Mouse (Mus musculus): Measurements from ENCODE around the gene Stard13. TPM values are rescaled to one million over a fixed set of nuclear protein-coding genes. Genes with fewer than 3 reads are reported as not detected.

Gene Stard13
- polyA plus RNA-seq, 1 experiment: 7.1 TPM

DNA sequence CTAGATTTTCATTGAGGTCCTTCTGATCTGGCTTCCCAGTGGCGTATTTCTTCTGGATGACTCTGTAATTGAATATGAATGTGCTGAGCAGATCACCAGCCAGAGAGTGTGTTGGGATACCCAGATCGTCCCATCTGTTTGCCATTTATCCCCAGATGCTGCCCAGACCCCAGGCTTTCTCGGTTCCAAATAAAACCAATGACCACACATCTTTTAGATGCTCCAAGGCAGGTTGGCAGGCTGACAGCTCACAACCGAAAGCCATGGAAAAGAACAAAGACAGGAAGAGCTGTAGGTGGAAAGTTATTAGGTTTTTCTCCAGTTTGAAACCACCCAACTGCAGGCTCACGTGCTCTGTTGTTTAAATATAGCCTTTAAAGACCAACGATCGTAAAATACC is 186.7 kb downstream of the Stard13 start:
- Histone ChIP-seq H3K9me3 (replicated peaks; ENCODE audit: control insufficient read depth, insufficient read depth, low read length, poor library complexity, severe bottlenecking) (no peaks in the 10 kb centered on the region), H3K9ac (ENCODE audit: low read depth, poor library complexity, severe bottlenecking) (no peak overlapping the region), H3K4me1 (ENCODE audit: control insufficient read depth, insufficient read depth, low read length) (peaks cover 5% of the 10 kb centered on the region), H3K4me3 (ENCODE audit: low read depth, low read length) (no peak overlapping the region), H3K36me3 (ENCODE audit: control insufficient read depth, insufficient read depth, low read length, poor library complexity, severe bottlenecking) (no peaks in the 10 kb centered on the region), H3K27me3 (ENCODE audit: control insufficient read depth, insufficient read depth, low read length, poor library complexity, severe bottlenecking) (no peaks in the 10 kb centered on the region), H3K27ac (ENCODE audit: insufficient read depth, low read length) (no peak overlapping the region)
- no peak for TF ChIP-seq POLR2A (IDR thresholded peaks at IDR 0.05; ENCODE audit: insufficient read depth, low read length)
- no peak for TF ChIP-seq CTCF (IDR thresholded peaks at IDR 0.05; ENCODE audit: low read depth, low read length)
- no peak for TF ChIP-seq EP300 (IDR thresholded peaks at IDR 0.05; ENCODE audit: insufficient read depth, low read depth, low read length)

GRCm38 (mm10) chr5:151046131-151046530 is 187.5 kb downstream of the Stard13 start:
- TF ChIP-seq POLR2A (IDR thresholded peaks at IDR 0.05; ENCODE audit: insufficient read depth, low read length): no peak
- TF ChIP-seq EP300 (IDR thresholded peaks at IDR 0.05; ENCODE audit: insufficient read depth, low read depth, low read length): no peak
- no peak for TF ChIP-seq CTCF (IDR thresholded peaks at IDR 0.05; ENCODE audit: low read depth, low read length)
- H3K9me3 ChIP-seq (replicated peaks; ENCODE audit: control insufficient read depth, insufficient read depth, low read length, poor library complexity, severe bottlenecking): no peaks in the 10 kb centered on the region
- no peaks in the 10 kb centered on the region for H3K27me3 ChIP-seq (ENCODE audit: control insufficient read depth, insufficient read depth, low read length, poor library complexity, severe bottlenecking)
- no peak overlapping the region for H3K27ac ChIP-seq (ENCODE audit: insufficient read depth, low read length)
- H3K4me1 ChIP-seq (ENCODE audit: control insufficient read depth, insufficient read depth, low read length): peaks cover 5% of the 10 kb centered on the region
- no peak overlapping the region for H3K4me3 ChIP-seq (ENCODE audit: low read depth, low read length)
- no peak overlapping the region for H3K9ac ChIP-seq (ENCODE audit: low read depth, poor library complexity, severe bottlenecking)
- H3K36me3 ChIP-seq (ENCODE audit: control insufficient read depth, insufficient read depth, low read length, poor library complexity, severe bottlenecking): no peaks in the 10 kb centered on the region

DNA sequence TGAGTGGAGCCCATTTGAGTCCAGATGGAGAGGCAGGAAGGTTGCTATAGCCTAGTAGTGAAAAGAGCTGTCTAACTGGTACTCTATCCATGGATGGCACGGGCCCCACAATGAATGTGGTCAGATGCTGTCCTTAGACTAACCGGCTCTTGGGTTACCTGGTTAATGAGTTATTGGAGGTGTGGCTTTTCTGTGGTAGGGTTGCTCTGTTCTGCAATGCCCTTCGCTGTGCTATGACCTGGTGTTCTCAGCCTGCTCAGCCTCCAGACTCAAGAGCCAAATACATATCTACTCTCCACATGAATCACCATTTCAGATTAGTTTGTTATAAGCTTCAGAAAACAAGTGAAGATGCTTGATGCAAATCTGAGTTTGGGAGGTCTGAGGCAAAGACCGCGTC is 190.7 kb downstream of the Stard13 start:
- Histone ChIP-seq H3K36me3 (ENCODE audit: control insufficient read depth, insufficient read depth, low read length, poor library complexity, severe bottlenecking) (no peaks in the 10 kb centered on the region), H3K27ac (ENCODE audit: insufficient read depth, low read length) (no peak overlapping the region), H3K4me1 (ENCODE audit: control insufficient read depth, insufficient read depth, low read length) (peaks cover 5% of the 10 kb centered on the region), H3K4me3 (ENCODE audit: low read depth, low read length) (no peak overlapping the region), H3K9ac (ENCODE audit: low read depth, poor library complexity, severe bottlenecking) (no peak overlapping the region), H3K27me3 (ENCODE audit: control insufficient read depth, insufficient read depth, low read length, poor library complexity, severe bottlenecking) (no peaks in the 10 kb centered on the region), H3K9me3 (replicated peaks; ENCODE audit: control insufficient read depth, insufficient read depth, low read length, poor library complexity, severe bottlenecking) (no peaks in the 10 kb centered on the region)
- no peak for TF ChIP-seq POLR2A (IDR thresholded peaks at IDR 0.05; ENCODE audit: insufficient read depth, low read length)
- TF ChIP-seq EP300 (IDR thresholded peaks at IDR 0.05; ENCODE audit: insufficient read depth, low read depth, low read length): no peak
- no peak for TF ChIP-seq CTCF (IDR thresholded peaks at IDR 0.05; ENCODE audit: low read depth, low read length)

DNA sequence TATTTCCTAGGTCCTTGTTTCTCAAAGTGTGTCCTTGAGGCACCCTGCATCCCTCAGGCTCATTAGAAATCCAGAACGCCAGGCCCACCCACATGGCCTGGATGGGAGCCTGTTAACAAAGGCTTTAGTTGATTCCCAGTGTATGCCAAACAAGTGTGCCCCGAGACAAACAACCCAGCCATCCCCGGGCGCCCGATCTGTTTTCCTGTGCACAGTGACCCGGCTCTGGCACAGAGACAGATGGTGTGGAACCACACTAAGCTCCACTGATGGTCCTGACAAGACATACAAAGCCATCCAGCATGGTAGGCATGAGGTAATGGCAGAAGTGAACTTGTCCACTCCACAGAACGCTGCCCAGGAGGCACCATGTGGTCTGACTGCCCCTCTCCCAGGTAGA is 195.8 kb downstream of the Stard13 start:
- no peaks in the 10 kb centered on the region for H3K4me1 ChIP-seq (ENCODE audit: control insufficient read depth, insufficient read depth, low read length)
- H3K4me3 ChIP-seq (ENCODE audit: low read depth, low read length): no peak overlapping the region
- no peaks in the 10 kb centered on the region for H3K9me3 ChIP-seq (replicated peaks; ENCODE audit: control insufficient read depth, insufficient read depth, low read length, poor library complexity, severe bottlenecking)
- no peaks in the 10 kb centered on the region for H3K36me3 ChIP-seq (ENCODE audit: control insufficient read depth, insufficient read depth, low read length, poor library complexity, severe bottlenecking)
- H3K27ac ChIP-seq (ENCODE audit: insufficient read depth, low read length): no peak overlapping the region
- no peaks in the 10 kb centered on the region for H3K27me3 ChIP-seq (ENCODE audit: control insufficient read depth, insufficient read depth, low read length, poor library complexity, severe bottlenecking)
- H3K9ac ChIP-seq (ENCODE audit: low read depth, poor library complexity, severe bottlenecking): no peak overlapping the region
- TF ChIP-seq EP300 (IDR thresholded peaks at IDR 0.05; ENCODE audit: insufficient read depth, low read depth, low read length) (no peak), CTCF (IDR thresholded peaks at IDR 0.05; ENCODE audit: low read depth, low read length) (no peak), POLR2A (IDR thresholded peaks at IDR 0.05; ENCODE audit: insufficient read depth, low read length) (no peak)

- Histone ChIP-seq H3K9me3 (replicated peaks; ENCODE audit: control insufficient read depth, insufficient read depth, low read length, poor library complexity, severe bottlenecking) (no peaks in the 10 kb centered on the region), H3K36me3 (ENCODE audit: control insufficient read depth, insufficient read depth, low read length, poor library complexity, severe bottlenecking) (no peaks in the 10 kb centered on the region), H3K9ac (ENCODE audit: low read depth, poor library complexity, severe bottlenecking) (no peak overlapping the region), H3K4me3 (ENCODE audit: low read depth, low read length) (no peak overlapping the region), H3K27ac (ENCODE audit: insufficient read depth, low read length) (no peak overlapping the region), H3K4me1 (ENCODE audit: control insufficient read depth, insufficient read depth, low read length) (no peaks in the 10 kb centered on the region), H3K27me3 (ENCODE audit: control insufficient read depth, insufficient read depth, low read length, poor library complexity, severe bottlenecking) (no peaks in the 10 kb centered on the region)
- TF ChIP-seq EP300 (IDR thresholded peaks at IDR 0.05; ENCODE audit: insufficient read depth, low read depth, low read length): no peak
- TF ChIP-seq CTCF (IDR thresholded peaks at IDR 0.05; ENCODE audit: low read depth, low read length): no peak
- no peak for TF ChIP-seq POLR2A (IDR thresholded peaks at IDR 0.05; ENCODE audit: insufficient read depth, low read length)
These were observed 198.7 kb downstream of the Stard13 start for GRCm38 (mm10) chr5:151034715-151035512.

DNA sequence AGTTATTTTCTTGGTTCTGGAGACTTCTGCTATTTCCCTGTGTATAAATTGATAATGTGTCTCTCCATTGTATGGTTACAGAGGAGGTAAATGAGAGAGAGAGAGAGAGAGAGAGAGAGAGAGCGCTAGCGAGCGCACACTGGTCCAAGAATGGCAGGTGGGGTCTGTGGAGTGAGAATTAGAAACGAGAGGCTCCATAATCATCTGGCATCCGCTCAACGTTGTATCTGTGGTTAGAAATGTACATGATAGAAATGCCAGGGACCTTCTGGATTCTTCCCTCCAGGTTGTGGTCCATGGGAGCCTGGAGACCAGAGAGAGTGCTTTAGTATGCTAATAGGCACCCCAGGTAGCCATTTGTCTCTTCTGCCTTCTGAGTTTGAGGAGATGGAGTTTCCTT is 204.7 kb downstream of the Stard13 start:
- Histone ChIP-seq H3K4me3 (ENCODE audit: low read depth, low read length) (no peak overlapping the region), H3K27ac (ENCODE audit: insufficient read depth, low read length) (no peak overlapping the region), H3K9ac (ENCODE audit: low read depth, poor library complexity, severe bottlenecking) (no peak overlapping the region), H3K27me3 (ENCODE audit: control insufficient read depth, insufficient read depth, low read length, poor library complexity, severe bottlenecking) (no peaks in the 10 kb centered on the region), H3K36me3 (ENCODE audit: control insufficient read depth, insufficient read depth, low read length, poor library complexity, severe bottlenecking) (no peaks in the 10 kb centered on the region), H3K9me3 (replicated peaks; ENCODE audit: control insufficient read depth, insufficient read depth, low read length, poor library complexity, severe bottlenecking) (no peaks in the 10 kb centered on the region; the same call in 1 of the 2 replicates), H3K4me1 (ENCODE audit: control insufficient read depth, insufficient read depth, low read length) (peaks cover 4% of the 10 kb centered on the region)
- no peak for TF ChIP-seq CTCF (IDR thresholded peaks at IDR 0.05; ENCODE audit: low read depth, low read length)
- TF ChIP-seq POLR2A (IDR thresholded peaks at IDR 0.05; ENCODE audit: insufficient read depth, low read length): no peak
- TF ChIP-seq EP300 (IDR thresholded peaks at IDR 0.05; ENCODE audit: insufficient read depth, low read depth, low read length): no peak
